Mouse (Mus musculus) C2C12 (cell line): ENCODE data around the gene Fbxl17. TPM values are rescaled to one million over a fixed set of nuclear protein-coding genes. Genes with fewer than 3 reads are reported as not detected.

Source experiments
- H3K27me3 ChIP-seq: one replicate; pipeline ENCODE4 v1.6.1; 2011; ENCODE audit not compliant: control insufficient read depth, insufficient read depth, insufficient read length
- H3K36me3 ChIP-seq: one replicate; pipeline ENCODE4 v1.6.1; 2011; ENCODE audit not compliant: control insufficient read depth, insufficient read depth
- H3K4me3 ChIP-seq: one replicate; pipeline ENCODE4 v1.5.1; 2011; ENCODE audit warnings: mild to moderate bottlenecking, control low read depth; ENCODE audit not compliant: poor library complexity, insufficient read depth, severe bottlenecking
- H3K79me2 ChIP-seq: one replicate; pipeline ENCODE4 v1.6.1; 2011; ENCODE audit not compliant: control insufficient read depth, insufficient read depth
- H3K79me3 ChIP-seq: one replicate; pipeline ENCODE4 v1.6.1; 2011; ENCODE audit warnings: low read depth, control low read depth
- H3ac ChIP-seq: one replicate; pipeline ENCODE3; 2011; ENCODE audit warnings: low read depth; ENCODE audit not compliant: control insufficient read depth, insufficient read length
- CEBPB ChIP-seq: IDR thresholded peaks from one replicate; pipeline ENCODE4 v1.6.1; 2011; ENCODE audit warnings: low read depth, mild to moderate bottlenecking, control low read depth, moderate library complexity
- CTCF ChIP-seq: IDR thresholded peaks from one replicate; pipeline ENCODE4 v1.5.1; 2011; ENCODE audit not compliant: control insufficient read depth, insufficient read depth, insufficient read length
- FOSL1 ChIP-seq: IDR thresholded peaks from one replicate; pipeline ENCODE4 v1.8.0; 2011; ENCODE audit warnings: mild to moderate bottlenecking, low read length; ENCODE audit not compliant: poor library complexity, insufficient read depth, severe bottlenecking
- MAX ChIP-seq: IDR thresholded peaks from one replicate; pipeline ENCODE4 v1.6.1; 2011; ENCODE audit warnings: mild to moderate bottlenecking, control low read depth
- MYOD1 ChIP-seq: IDR thresholded peaks from one replicate; pipeline ENCODE4 v1.6.1; 2011; ENCODE audit warnings: low read depth; ENCODE audit not compliant: control insufficient read depth, insufficient read length
- MYOG ChIP-seq: IDR thresholded peaks from one replicate; pipeline ENCODE4 v1.6.1; 2011; ENCODE audit not compliant: control insufficient read depth, insufficient read length; ENCODE audit errors: extremely low read depth
- USF1 ChIP-seq: IDR thresholded peaks from one replicate; pipeline ENCODE4 v1.6.1; 2011; ENCODE audit warnings: low read depth, mild to moderate bottlenecking, control low read depth, moderate library complexity
- polyA plus RNA-seq: library from polyadenylated mRNA; unstranded; fragments of >200 nt; fragmentation: generic; extraction: Trizol; gene quantifications from one replicate; pipeline ENCODE4 v1.2.1, GENCODE M21; 2012; ENCODE audit warnings: missing spikeins

The Fbxl17 gene
- polyA plus RNA-seq, 1 experiment, result 6.3 TPM

GRCm38 (mm10) chr17:63077509-63077908 is 422.3 kb downstream of the Fbxl17 start:
- no peaks in the 10 kb centered on the region for H3K79me3 ChIP-seq
- no peaks in the 10 kb centered on the region for H3K36me3 ChIP-seq
- no peaks in the 10 kb centered on the region for H3K27me3 ChIP-seq
- no peak for TF ChIP-seq CEBPB
- no peak for TF ChIP-seq FOSL1
- TF ChIP-seq MYOG, result no peak
- no peak for TF ChIP-seq MAX
- TF ChIP-seq USF1, result no peak
- TF ChIP-seq CTCF, result no peak
- no peak for TF ChIP-seq MYOD1
- H3K4me3 ChIP-seq, result no peak overlapping the region
- no peak overlapping the region for H3ac ChIP-seq
- no peaks in the 10 kb centered on the region for H3K79me2 ChIP-seq

DNA sequence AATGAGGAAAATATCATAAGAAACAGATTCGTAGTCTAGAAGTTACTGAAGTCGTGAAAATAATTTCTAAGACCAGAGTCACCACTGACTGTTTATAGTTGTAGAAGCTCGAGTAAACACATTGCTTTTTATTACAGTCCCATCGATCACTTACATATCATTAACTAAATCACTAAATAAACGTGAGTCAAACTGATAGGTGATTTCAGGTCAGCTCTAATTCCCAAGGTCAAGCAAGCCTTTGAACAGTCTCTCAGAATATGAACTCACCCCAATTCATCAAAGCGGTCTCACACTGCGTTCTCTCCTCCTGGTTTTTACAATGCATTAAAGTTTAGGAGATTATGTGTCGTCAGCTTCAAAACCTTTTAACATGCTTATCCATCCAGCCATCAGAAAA is 423.2 kb downstream of the Fbxl17 start:
- Histone ChIP-seq H3K36me3 (no peaks in the 10 kb centered on the region), H3ac (no peak overlapping the region), H3K79me2 (no peaks in the 10 kb centered on the region), H3K4me3 (no peak overlapping the region), H3K27me3 (no peaks in the 10 kb centered on the region), H3K79me3 (no peaks in the 10 kb centered on the region)
- TF ChIP-seq FOSL1 (no peak), CEBPB (no peak), MYOD1 (no peak), MYOG (no peak)

GRCm38 (mm10) chr17:63076037-63076426 is 423.8 kb downstream of the Fbxl17 start:
- Histone ChIP-seq H3K27me3 (no peaks in the 10 kb centered on the region), H3K79me2 (no peaks in the 10 kb centered on the region), H3K36me3 (no peaks in the 10 kb centered on the region), H3K79me3 (no peaks in the 10 kb centered on the region), H3ac (no peak overlapping the region), H3K4me3 (no peak overlapping the region)
- no peak for TF ChIP-seq MYOG
- no peak for TF ChIP-seq MAX
- no peak for TF ChIP-seq CTCF

GRCm38 (mm10) chr17:63075091-63076036 is 424.5 kb downstream of the Fbxl17 start:
- H3K27me3 ChIP-seq, result no peaks in the 10 kb centered on the region
- no peaks in the 10 kb centered on the region for H3K79me3 ChIP-seq
- TF ChIP-seq CTCF (no peak), MAX (no peak), CEBPB (no peak), MYOD1 (no peak), USF1 (no peak), FOSL1 (no peak)
- H3K4me3 ChIP-seq, result no peak overlapping the region
- H3K79me2 ChIP-seq, result no peaks in the 10 kb centered on the region
- no peaks in the 10 kb centered on the region for H3K36me3 ChIP-seq
- no peak overlapping the region for H3ac ChIP-seq

GRCm38 (mm10) chr17:63073342-63073741 is 426.5 kb downstream of the Fbxl17 start:
- Histone ChIP-seq H3ac (no peak overlapping the region), H3K79me2 (no peaks in the 10 kb centered on the region), H3K36me3 (no peaks in the 10 kb centered on the region), H3K4me3 (no peak overlapping the region), H3K79me3 (no peaks in the 10 kb centered on the region), H3K27me3 (no peaks in the 10 kb centered on the region)
- TF ChIP-seq MYOG, result no peak
- TF ChIP-seq MYOD1, result no peak
- no peak for TF ChIP-seq USF1
- no peak for TF ChIP-seq CTCF
- TF ChIP-seq MAX, result no peak
